Mouse (Mus musculus): ENCODE measurements around the gene Pex7. TPM values are rescaled to one million over a fixed set of nuclear protein-coding genes. Genes with fewer than 3 reads are reported as not detected.

Gene Pex7
- polyA plus RNA-seq, 1 experiment from 2014 or later, result 39.1 TPM

- WGBS, result 80% methylated on average over 5 of the region's 5 CpGs
- no peaks in the 10 kb centered on the region for H3K36me3 ChIP-seq (ENCODE audit: insufficient read depth, low read length)
- H3K4me2 ChIP-seq (replicated peaks; ENCODE audit: low read depth, low read length), result no peak overlapping the region
- H3K27me3 ChIP-seq (ENCODE audit: insufficient read depth, low read length), result no peaks in the 10 kb centered on the region
- H3K27ac ChIP-seq (ENCODE audit: low read length), result no peak overlapping the region
- no peak for ATAC-seq (ENCODE audit: low FRiP score, low TSS enrichment)
- no peaks in the 10 kb centered on the region for H3K9me3 ChIP-seq (ENCODE audit: low read length)
- no peak overlapping the region for H3K4me3 ChIP-seq (ENCODE audit: low read length)
- H3K4me1 ChIP-seq (ENCODE audit: insufficient read depth, low read length), result no peaks in the 10 kb centered on the region
- H3K9ac ChIP-seq (replicated peaks; ENCODE audit: low read length), result no peak overlapping the region
Observed at GRCm38 (mm10) chr10:19831072-19831849, 76.2 kb downstream of the Pex7 start.

GRCm38 (mm10) chr10:19820986-19821385 lies 86.5 kb downstream of the Pex7 start:
- no peaks in the 10 kb centered on the region for H3K36me3 ChIP-seq (ENCODE audit: insufficient read depth, low read length)
- ATAC-seq (ENCODE audit: low FRiP score, low TSS enrichment), result no peak
- H3K9me3 ChIP-seq (ENCODE audit: low read length), result no peaks in the 10 kb centered on the region
- H3K4me1 ChIP-seq (ENCODE audit: insufficient read depth, low read length), result no peaks in the 10 kb centered on the region
- H3K4me3 ChIP-seq (ENCODE audit: low read length), result no peak overlapping the region
- no peaks in the 10 kb centered on the region for H3K27me3 ChIP-seq (ENCODE audit: insufficient read depth, low read length)
- H3K4me2 ChIP-seq (replicated peaks; ENCODE audit: low read depth, low read length), result no peak overlapping the region
- no peak overlapping the region for H3K9ac ChIP-seq (replicated peaks; ENCODE audit: low read length)
- no peak overlapping the region for H3K27ac ChIP-seq (ENCODE audit: low read length)
- 59% methylated on average over 3 of the region's 3 CpGs for WGBS

- Histone ChIP-seq H3K9me3 (ENCODE audit: low read length) (no peaks in the 10 kb centered on the region), H3K9ac (replicated peaks; ENCODE audit: low read length) (no peak overlapping the region), H3K27me3 (ENCODE audit: insufficient read depth, low read length) (no peaks in the 10 kb centered on the region), H3K4me2 (replicated peaks; ENCODE audit: low read depth, low read length) (no peak overlapping the region), H3K4me1 (ENCODE audit: insufficient read depth, low read length) (no peaks in the 10 kb centered on the region), H3K27ac (ENCODE audit: low read length) (no peak overlapping the region), H3K36me3 (ENCODE audit: insufficient read depth, low read length) (no peaks in the 10 kb centered on the region), H3K4me3 (ENCODE audit: low read length) (no peak overlapping the region)
- ATAC-seq (ENCODE audit: low FRiP score, low TSS enrichment), result no peak
- WGBS, result 58% methylated on average over 16 of the region's 16 CpGs
Observed at GRCm38 (mm10) chr10:19818723-19819355, 88.7 kb downstream of the Pex7 start.

- no peaks in the 10 kb centered on the region for H3K9me3 ChIP-seq (ENCODE audit: low read length)
- H3K9ac ChIP-seq (replicated peaks; ENCODE audit: low read length), result no peak overlapping the region
- H3K27ac ChIP-seq (ENCODE audit: low read length), result no peak overlapping the region
- H3K4me1 ChIP-seq (ENCODE audit: insufficient read depth, low read length), result no peaks in the 10 kb centered on the region
- no peak overlapping the region for H3K4me2 ChIP-seq (replicated peaks; ENCODE audit: low read depth, low read length)
- H3K27me3 ChIP-seq (ENCODE audit: insufficient read depth, low read length), result no peaks in the 10 kb centered on the region
- ATAC-seq (ENCODE audit: low FRiP score, low TSS enrichment), result no peak
- 26% methylated on average over 8 of the region's 8 CpGs for WGBS
- H3K4me3 ChIP-seq (ENCODE audit: low read length), result no peak overlapping the region
- no peaks in the 10 kb centered on the region for H3K36me3 ChIP-seq (ENCODE audit: insufficient read depth, low read length)
Observed at GRCm38 (mm10) chr10:19815371-19815770, 92.1 kb downstream of the Pex7 start.

GRCm38 (mm10) chr10:19811436-19812172 lies 95.9 kb downstream of the Pex7 start:
- Histone ChIP-seq H3K9me3 (ENCODE audit: low read length) (no peaks in the 10 kb centered on the region), H3K27ac (ENCODE audit: low read length) (no peak overlapping the region), H3K4me2 (replicated peaks; ENCODE audit: low read depth, low read length) (no peak overlapping the region), H3K4me3 (ENCODE audit: low read length) (no peak overlapping the region), H3K4me1 (ENCODE audit: insufficient read depth, low read length) (no peaks in the 10 kb centered on the region), H3K9ac (replicated peaks; ENCODE audit: low read length) (no peak overlapping the region), H3K36me3 (ENCODE audit: insufficient read depth, low read length) (no peaks in the 10 kb centered on the region), H3K27me3 (ENCODE audit: insufficient read depth, low read length) (no peaks in the 10 kb centered on the region)
- ATAC-seq (ENCODE audit: low FRiP score, low TSS enrichment), result no peak
- WGBS, result 63% methylated on average over 9 of the region's 9 CpGs

- Histone ChIP-seq H3K27ac (ENCODE audit: low read length) (no peak overlapping the region), H3K9me3 (ENCODE audit: low read length) (no peaks in the 10 kb centered on the region), H3K4me1 (ENCODE audit: insufficient read depth, low read length) (no peaks in the 10 kb centered on the region), H3K4me3 (ENCODE audit: low read length) (no peak overlapping the region), H3K9ac (replicated peaks; ENCODE audit: low read length) (no peak overlapping the region), H3K4me2 (replicated peaks; ENCODE audit: low read depth, low read length) (no peak overlapping the region), H3K36me3 (ENCODE audit: insufficient read depth, low read length) (no peaks in the 10 kb centered on the region), H3K27me3 (ENCODE audit: insufficient read depth, low read length) (no peaks in the 10 kb centered on the region)
- WGBS, result 79% methylated on average over 7 of the region's 7 CpGs
- ATAC-seq (ENCODE audit: low FRiP score, low TSS enrichment), result no peak
Observed at GRCm38 (mm10) chr10:19804763-19805162, 102.7 kb downstream of the Pex7 start.

Other genes with a start within 250 kb of the Pex7 start
- gene Il20ra, start 195.1 kb downstream of the Pex7 start, polyA plus RNA-seq (2015; fragmentation: Nextera tagmentation; extraction: Ambion mirVana), result 0.07 and 0.10 TPM in 2 replicates
- 0.32 and 0.49 TPM in 2 replicates for gene Slc35d3, start 56.2 kb downstream of the Pex7 start, polyA plus RNA-seq (2015; fragmentation: Nextera tagmentation; extraction: Ambion mirVana)
- gene Map3k5, start 26.8 kb upstream of the Pex7 start, polyA plus RNA-seq (2015; fragmentation: Nextera tagmentation; extraction: Ambion mirVana), result 2.4 and 3.0 TPM in 2 replicates
- gene Map7, start 240.8 kb upstream of the Pex7 start, polyA plus RNA-seq (2015; fragmentation: Nextera tagmentation; extraction: Ambion mirVana), result 32.3 and 33.9 TPM in 2 replicates